Mouse (Mus musculus): Measurements from ENCODE around the gene Afdn. TPM values are rescaled to one million over a fixed set of nuclear protein-coding genes. Genes with fewer than 3 reads are reported as not detected.

Gene Afdn
- polyA plus RNA-seq, 1 experiment from 2014 or later: 34.3 TPM

GRCm38 (mm10) chr17:13855396-13855795 is 95.1 kb downstream of the Afdn start:
- Histone ChIP-seq H3K9ac (ENCODE audit: low read depth, low read length) (no peak overlapping the region), H3K27me3 (replicated peaks; ENCODE audit: control insufficient read depth, insufficient read depth, low read length) (no peaks in the 10 kb centered on the region), H3K4me2 (no peak overlapping the region), H3K9me3 (ENCODE audit: control insufficient read depth, low read length) (no peaks in the 10 kb centered on the region), H3K27ac (ENCODE audit: low read depth, low read length) (no peak overlapping the region), H3K36me3 (ENCODE audit: control insufficient read depth, insufficient read depth, low read length) (peaks cover 3% of the 10 kb centered on the region; the same call in 1 of the 2 replicates), H3K4me3 (ENCODE audit: low read depth, low read length) (no peak overlapping the region), H3K4me1 (replicated peaks; ENCODE audit: control insufficient read depth, insufficient read depth, low read length) (no peaks in the 10 kb centered on the region)
- DNase-seq (ENCODE audit: low spot score): no peak
- no peak for ATAC-seq (replicated peaks; ENCODE audit: low FRiP score)
- WGBS: 62% methylated on average over 1 of the region's 1 CpGs

GRCm38 (mm10) chr17:13856429-13857090 is 96.2 kb downstream of the Afdn start:
- ATAC-seq (replicated peaks; ENCODE audit: low FRiP score) (no peak), DNase-seq (ENCODE audit: low spot score) (no peak)
- H3K27ac ChIP-seq (ENCODE audit: low read depth, low read length): no peak overlapping the region
- H3K36me3 ChIP-seq (ENCODE audit: control insufficient read depth, insufficient read depth, low read length): peaks cover 4% of the 10 kb centered on the region; the same call in 1 of the 2 replicates
- H3K4me2 ChIP-seq: no peak overlapping the region
- H3K4me3 ChIP-seq (ENCODE audit: low read depth, low read length): no peak overlapping the region
- 80% methylated on average over 5 of the region's 5 CpGs for WGBS
- H3K4me1 ChIP-seq (replicated peaks; ENCODE audit: control insufficient read depth, insufficient read depth, low read length): no peaks in the 10 kb centered on the region
- no peak overlapping the region for H3K9ac ChIP-seq (ENCODE audit: low read depth, low read length)
- H3K27me3 ChIP-seq (replicated peaks; ENCODE audit: control insufficient read depth, insufficient read depth, low read length): no peaks in the 10 kb centered on the region
- no peaks in the 10 kb centered on the region for H3K9me3 ChIP-seq (ENCODE audit: control insufficient read depth, low read length)

- Histone ChIP-seq H3K27me3 (replicated peaks; ENCODE audit: control insufficient read depth, insufficient read depth, low read length) (no peaks in the 10 kb centered on the region), H3K36me3 (ENCODE audit: control insufficient read depth, insufficient read depth, low read length) (peaks cover 8% of the 10 kb centered on the region; the same call in 1 of the 2 replicates), H3K4me3 (ENCODE audit: low read depth, low read length) (no peak overlapping the region), H3K4me1 (replicated peaks; ENCODE audit: control insufficient read depth, insufficient read depth, low read length) (no peaks in the 10 kb centered on the region), H3K9me3 (ENCODE audit: control insufficient read depth, low read length) (no peaks in the 10 kb centered on the region), H3K4me2 (no peak overlapping the region), H3K9ac (ENCODE audit: low read depth, low read length) (no peak overlapping the region), H3K27ac (ENCODE audit: low read depth, low read length) (no peak overlapping the region)
- WGBS: 87% methylated on average over 5 of the region's 5 CpGs
- ATAC-seq (replicated peaks; ENCODE audit: low FRiP score): no peak
- no peak for DNase-seq (ENCODE audit: low spot score)
Observed at GRCm38 (mm10) chr17:13865340-13865739, 105.0 kb downstream of the Afdn start.

- whole genome bisulfite sequencing: 70% methylated on average over 3 of the region's 3 CpGs
- H3K4me2 ChIP-seq: no peak overlapping the region
- H3K27me3 ChIP-seq (replicated peaks; ENCODE audit: control insufficient read depth, insufficient read depth, low read length): no peaks in the 10 kb centered on the region
- ATAC-seq (replicated peaks; ENCODE audit: low FRiP score) (no peak), DNase-seq (ENCODE audit: low spot score) (no peak)
- no peaks in the 10 kb centered on the region for H3K9me3 ChIP-seq (ENCODE audit: control insufficient read depth, low read length)
- H3K36me3 ChIP-seq (ENCODE audit: control insufficient read depth, insufficient read depth, low read length): peaks cover 8% of the 10 kb centered on the region; the same call in 1 of the 2 replicates
- H3K4me1 ChIP-seq (replicated peaks; ENCODE audit: control insufficient read depth, insufficient read depth, low read length): no peaks in the 10 kb centered on the region
- H3K4me3 ChIP-seq (ENCODE audit: low read depth, low read length): no peak overlapping the region
- no peak overlapping the region for H3K9ac ChIP-seq (ENCODE audit: low read depth, low read length)
- H3K27ac ChIP-seq (ENCODE audit: low read depth, low read length): no peak overlapping the region
Observed at GRCm38 (mm10) chr17:13866951-13867351, 106.6 kb downstream of the Afdn start.

- DNase-seq (ENCODE audit: low spot score): no peak
- H3K27me3 ChIP-seq (replicated peaks; ENCODE audit: control insufficient read depth, insufficient read depth, low read length): no peaks in the 10 kb centered on the region
- 50% methylated on average over 6 of the region's 6 CpGs for WGBS
- ATAC-seq (replicated peaks; ENCODE audit: low FRiP score): no peak
- H3K4me2 ChIP-seq: no peak overlapping the region
- H3K36me3 ChIP-seq (ENCODE audit: control insufficient read depth, insufficient read depth, low read length): peaks cover 8% of the 10 kb centered on the region; the same call in 1 of the 2 replicates
- H3K4me1 ChIP-seq (replicated peaks; ENCODE audit: control insufficient read depth, insufficient read depth, low read length): no peaks in the 10 kb centered on the region
- H3K4me3 ChIP-seq (ENCODE audit: low read depth, low read length): no peak overlapping the region
- H3K27ac ChIP-seq (ENCODE audit: low read depth, low read length): no peak overlapping the region
- no peaks in the 10 kb centered on the region for H3K9me3 ChIP-seq (ENCODE audit: control insufficient read depth, low read length)
- H3K9ac ChIP-seq (ENCODE audit: low read depth, low read length): no peak overlapping the region
Observed at GRCm38 (mm10) chr17:13867475-13867874, 107.1 kb downstream of the Afdn start.

- Histone ChIP-seq H3K4me2 (no peak overlapping the region), H3K4me1 (replicated peaks; ENCODE audit: control insufficient read depth, insufficient read depth, low read length) (no peaks in the 10 kb centered on the region), H3K27me3 (replicated peaks; ENCODE audit: control insufficient read depth, insufficient read depth, low read length) (no peaks in the 10 kb centered on the region), H3K9ac (ENCODE audit: low read depth, low read length) (no peak overlapping the region), H3K4me3 (ENCODE audit: low read depth, low read length) (no peak overlapping the region), H3K9me3 (ENCODE audit: control insufficient read depth, low read length) (no peaks in the 10 kb centered on the region), H3K36me3 (ENCODE audit: control insufficient read depth, insufficient read depth, low read length) (peaks cover 3% of the 10 kb centered on the region; the same call in 1 of the 2 replicates), H3K27ac (ENCODE audit: low read depth, low read length) (no peak overlapping the region)
- ATAC-seq (replicated peaks; ENCODE audit: low FRiP score) (no peak), DNase-seq (ENCODE audit: low spot score) (no peak)
- WGBS: 72% methylated on average over 1 of the region's 1 CpGs
Observed at GRCm38 (mm10) chr17:13870236-13870635, 109.9 kb downstream of the Afdn start.

GRCm38 (mm10) chr17:13874245-13874644 is 113.9 kb downstream of the Afdn start:
- no peak overlapping the region for H3K4me3 ChIP-seq (ENCODE audit: low read depth, low read length)
- ATAC-seq (replicated peaks; ENCODE audit: low FRiP score): no peak
- WGBS: 76% methylated on average over 1 of the region's 1 CpGs
- no peaks in the 10 kb centered on the region for H3K4me1 ChIP-seq (replicated peaks; ENCODE audit: control insufficient read depth, insufficient read depth, low read length)
- H3K9ac ChIP-seq (ENCODE audit: low read depth, low read length): no peak overlapping the region
- no peaks in the 10 kb centered on the region for H3K27me3 ChIP-seq (replicated peaks; ENCODE audit: control insufficient read depth, insufficient read depth, low read length)
- DNase-seq (ENCODE audit: low spot score): no peak
- H3K27ac ChIP-seq (ENCODE audit: low read depth, low read length): no peak overlapping the region
- H3K36me3 ChIP-seq (ENCODE audit: control insufficient read depth, insufficient read depth, low read length): peaks cover 3% of the 10 kb centered on the region; the same call in 1 of the 2 replicates
- no peak overlapping the region for H3K4me2 ChIP-seq
- no peaks in the 10 kb centered on the region for H3K9me3 ChIP-seq (ENCODE audit: control insufficient read depth, low read length)

- ATAC-seq (replicated peaks; ENCODE audit: low FRiP score): no peak
- no peak overlapping the region for H3K4me2 ChIP-seq
- no peaks in the 10 kb centered on the region for H3K36me3 ChIP-seq (ENCODE audit: control insufficient read depth, insufficient read depth, low read length)
Observed at GRCm38 (mm10) chr17:13877460-13877859, 117.1 kb downstream of the Afdn start.

GRCm38 (mm10) chr17:13879731-13880130 is 119.4 kb downstream of the Afdn start:
- DNase-seq (ENCODE audit: low spot score): no peak
- no peak overlapping the region for H3K4me2 ChIP-seq
- H3K9ac ChIP-seq (ENCODE audit: low read depth, low read length): no peak overlapping the region
- no peaks in the 10 kb centered on the region for H3K9me3 ChIP-seq (ENCODE audit: control insufficient read depth, low read length)
- 86% methylated on average over 1 of the region's 1 CpGs for WGBS
- H3K36me3 ChIP-seq (ENCODE audit: control insufficient read depth, insufficient read depth, low read length): no peaks in the 10 kb centered on the region
- no peak for ATAC-seq (replicated peaks; ENCODE audit: low FRiP score)
- H3K4me1 ChIP-seq (replicated peaks; ENCODE audit: control insufficient read depth, insufficient read depth, low read length): no peaks in the 10 kb centered on the region
- H3K4me3 ChIP-seq (ENCODE audit: low read depth, low read length): no peak overlapping the region
- H3K27me3 ChIP-seq (replicated peaks; ENCODE audit: control insufficient read depth, insufficient read depth, low read length): no peaks in the 10 kb centered on the region
- H3K27ac ChIP-seq (ENCODE audit: low read depth, low read length): no peak overlapping the region

More at GRCm38 (mm10) chr17:13877460-13877859, 117.1 kb downstream of the Afdn start:
- H3K9me3 ChIP-seq (ENCODE audit: control insufficient read depth, low read length): no peaks in the 10 kb centered on the region
- no peaks in the 10 kb centered on the region for H3K27me3 ChIP-seq (replicated peaks; ENCODE audit: control insufficient read depth, insufficient read depth, low read length)
- DNase-seq (ENCODE audit: low spot score): no peak
- no peak overlapping the region for H3K9ac ChIP-seq (ENCODE audit: low read depth, low read length)
- no peak overlapping the region for H3K27ac ChIP-seq (ENCODE audit: low read depth, low read length)
- no peak overlapping the region for H3K4me3 ChIP-seq (ENCODE audit: low read depth, low read length)
- H3K4me1 ChIP-seq (replicated peaks; ENCODE audit: control insufficient read depth, insufficient read depth, low read length): no peaks in the 10 kb centered on the region

Measured in liver, embryonic 11.5 days (tissue).